Mouse (Mus musculus) testis, adult 2 months (tissue): Measurements from ENCODE around the gene Dyrk4.

Source experiments
- CTCF ChIP-seq: fragments of 200-500 bp; IDR thresholded peaks from 2 replicates; pipeline ENCODE4 v1.5.1; 2012; ENCODE audit warnings: low read depth, mild to moderate bottlenecking, inconsistent platforms, low read length, moderate library complexity; ENCODE audit not compliant: control insufficient read depth, insufficient read depth, insufficient replicate concordance
- POLR2A ChIP-seq: fragments of 200-500 bp; IDR thresholded peaks from 2 replicates; pipeline ENCODE4 v1.6.1; 2012; ENCODE audit warnings: low read depth, mild to moderate bottlenecking, inconsistent platforms, low read length, moderate library complexity; ENCODE audit not compliant: control insufficient read depth

DNA sequence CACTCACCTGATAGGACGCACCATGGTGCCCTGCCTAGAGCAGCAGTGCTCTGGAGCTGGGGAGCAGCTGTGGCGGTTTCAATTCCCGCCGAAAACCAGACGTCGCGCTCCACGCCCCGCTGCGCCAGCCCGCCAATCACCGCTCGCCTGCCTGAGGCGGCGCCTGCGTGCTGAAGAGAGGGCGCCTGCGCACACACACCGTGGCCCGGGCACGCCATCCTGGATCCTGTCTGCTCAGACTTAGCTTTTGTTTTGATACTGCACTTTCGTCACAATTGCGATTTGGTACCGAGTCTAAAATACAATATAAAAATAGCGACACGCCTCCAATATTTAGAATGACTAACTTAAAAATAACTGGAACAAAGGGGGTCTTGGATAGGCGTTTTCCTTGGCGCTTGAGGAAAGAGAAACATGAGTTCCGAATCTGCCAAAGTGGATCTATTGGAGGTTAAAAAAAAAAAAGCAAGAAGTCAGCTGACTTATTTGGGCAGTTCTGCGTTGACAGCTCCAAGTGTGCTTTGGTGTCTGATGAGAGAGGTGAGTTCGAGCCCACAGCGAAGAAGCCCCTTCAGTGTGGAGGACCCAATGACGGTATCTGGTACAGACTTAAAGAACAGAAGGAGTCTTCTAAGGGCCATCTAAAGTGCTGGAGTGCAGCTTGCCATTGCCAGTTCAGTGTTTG is 18.0 kb upstream of the Dyrk4 start, which contains the start of the genes Rad51ap1 and D6Wsu163e:
- TF ChIP-seq POLR2A (peak; percentile 87), CTCF (no peak)
